Mouse (Mus musculus) spleen, adult 2 months (tissue): ENCODE measurements at regions not wholly inside any gene's neighbourhood (a gene's known extent, or its start where the extent isn't known, plus 50 kb on each side); places are given as distances from the start of the nearest gene placed in this dataset.

Experiments
- CTCF ChIP-seq: fragments of 200-500 bp; IDR thresholded peaks from 2 replicates; pipeline ENCODE4 v1.5.1; 2011; ENCODE audit warnings: mild to moderate bottlenecking, inconsistent platforms; ENCODE audit not compliant: insufficient read depth, insufficient read length, insufficient replicate concordance; ENCODE audit errors: extremely low read depth
- POLR2A ChIP-seq: fragments of 200-500 bp; IDR thresholded peaks from 2 replicates; pipeline ENCODE4 v1.6.1; 2011; ENCODE audit warnings: low read depth, low read length, inconsistent platforms

GRCm38 (mm10) chr9:97173230-97173951 lies 62.4 kb upstream of the Slc25a36 start:
- TF ChIP-seq POLR2A (no peak), CTCF (no peak)
